Mouse (Mus musculus) hematopoietic multipotent progenitor cell, adult 10-12 weeks (in vitro differentiated cells): ENCODE data around the gene Nrsn1. TPM values are rescaled to one million over a fixed set of nuclear protein-coding genes. Genes with fewer than 3 reads are reported as not detected.

ENCODE experiments used
- polyA plus RNA-seq: library from polyadenylated mRNA; stranded (reverse); fragments of >175 nt; gene quantifications from 2 replicates; pipeline ENCODE4 v1.2.3, GENCODE M21; 2012; ENCODE audit warnings: low replicate concordance

Gene Nrsn1
- polyA plus RNA-seq, result not detected in 2 replicates

DNA sequence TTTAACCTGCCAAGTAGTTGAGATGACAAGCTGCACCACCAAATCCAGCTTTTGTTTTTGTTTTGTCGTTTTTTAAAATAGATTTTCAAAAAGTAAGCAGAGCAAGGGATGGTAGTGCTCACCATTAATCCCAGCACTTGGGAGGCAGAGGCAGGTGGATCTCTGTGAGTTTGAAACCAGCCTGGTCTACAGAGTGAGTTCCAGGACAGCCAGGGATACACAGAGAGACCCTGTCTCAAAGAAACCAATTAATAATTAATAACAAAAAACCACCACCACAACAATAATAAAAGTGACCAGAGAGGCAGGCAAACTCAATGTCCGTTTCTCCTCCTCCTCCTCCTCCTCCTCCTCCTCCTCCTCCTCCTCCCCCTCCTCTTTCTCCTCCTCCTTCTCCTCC lies at the start of gene Nrsn1:
Gene Nrsn1 (minus strand): TSS at position 101 of the 400 bp plus-strand sequence.

Other genes with a start within 250 kb of the Nrsn1 start
- gene Dcdc2a, start 214.5 kb downstream of the Nrsn1 start, polyA plus RNA-seq, result not detected in 2 replicates